Mouse (Mus musculus) gastrocnemius, adult 2 months (tissue): ENCODE measurements around the gene Cntnap2. TPM values are rescaled to one million over a fixed set of nuclear protein-coding genes. Genes with fewer than 3 reads are reported as not detected.
"Not testable (repeated sequence)": the region's sequence is repeated elsewhere in the genome, so short reads cannot be mapped to it uniquely, and the experiment has no call there.

Source experiments
- DNase-seq: peaks from one replicate; pipeline ENCODE4 v3.0.0; 2022
- H3K27ac ChIP-seq: fragments of 200-600 bp; 2 replicates; pipeline ENCODE4 v1.8.1; 2022; ENCODE audit warnings: mild to moderate bottlenecking
- H3K4me3 ChIP-seq: fragments of 200-600 bp; 2 replicates; pipeline ENCODE4 v1.8.1; 2022; ENCODE audit warnings: mild to moderate bottlenecking, moderate library complexity
- CTCF ChIP-seq: fragments of 200-600 bp; IDR thresholded peaks from 2 replicates; pipeline ENCODE4 v1.8.1; 2022; ENCODE audit warnings: antibody characterized with exemption, mild to moderate bottlenecking, moderate library complexity
- intact Hi-C: fragments of 180-260 bp; cut with DNase I; formaldehyde crosslinking; loops from one replicate; pipeline ENCODE4 v1.15.1; 2025
- total RNA-seq, 2 experiments: library from RNA; stranded (reverse); gene quantifications; 2 replicates each; pipeline ENCODE4 v1.2.3; 2021

The Cntnap2 gene
- total RNA-seq, 2 experiments from 2014 or later = 4.8 to 5.7 TPM

- no peak for DNase-seq
These were observed 1443.6 kb downstream of the Cntnap2 start for GRCm38 (mm10) chr6:46502786-46503185.

GRCm38 (mm10) chr6:46512841-46513240 is 1453.7 kb downstream of the Cntnap2 start:
- H3K27ac ChIP-seq = no peak overlapping the region
- no peak for TF ChIP-seq CTCF
- intact Hi-C loops = no loop called here
- DNase-seq = no peak
- H3K4me3 ChIP-seq = no peak overlapping the region

More at GRCm38 (mm10) chr6:46502786-46503185, 1443.6 kb downstream of the Cntnap2 start:
- Histone ChIP-seq H3K27ac (no peak overlapping the region), H3K4me3 (no peak overlapping the region)
- no peak for TF ChIP-seq CTCF
- intact Hi-C loops = no loop called here

GRCm38 (mm10) chr6:46537586-46537985 is 1478.4 kb downstream of the Cntnap2 start:
- H3K27ac ChIP-seq, intact Hi-C loops, DNase-seq, H3K4me3 ChIP-seq: not testable (repeated sequence)

GRCm38 (mm10) chr6:46563470-46563869 is 1504.3 kb downstream of the Cntnap2 start:
- DNase-seq = no peak
- Histone ChIP-seq H3K4me3 (no peak overlapping the region), H3K27ac (no peak overlapping the region)
- no peak for TF ChIP-seq CTCF
- intact Hi-C loops = no loop called here

GRCm38 (mm10) chr6:46575055-46575454 is 1515.9 kb downstream of the Cntnap2 start:
- no peak overlapping the region for H3K4me3 ChIP-seq
- TF ChIP-seq CTCF = no peak
- H3K27ac ChIP-seq = no peak overlapping the region
- DNase-seq = no peak
- intact Hi-C loops = no loop called here

GRCm38 (mm10) chr6:46612365-46612764 is 1553.2 kb downstream of the Cntnap2 start:
- TF ChIP-seq CTCF = no peak
- intact Hi-C loops = no loop called here
- no peak for DNase-seq
- Histone ChIP-seq H3K4me3 (no peak overlapping the region), H3K27ac (no peak overlapping the region)

GRCm38 (mm10) chr6:46612872-46613271 is 1553.7 kb downstream of the Cntnap2 start:
- intact Hi-C loops = no loop called here
- no peak for DNase-seq
- Histone ChIP-seq H3K4me3 (no peak overlapping the region), H3K27ac (no peak overlapping the region)
- TF ChIP-seq CTCF = no peak

GRCm38 (mm10) chr6:46669018-46669417 is 1609.9 kb downstream of the Cntnap2 start:
- intact Hi-C loops = no loop called here
- Histone ChIP-seq H3K4me3 (no peak overlapping the region), H3K27ac (no peak overlapping the region)
- TF ChIP-seq CTCF = no peak
- no peak for DNase-seq

- no peak for TF ChIP-seq CTCF
- intact Hi-C loops = no loop called here
- no peak overlapping the region for H3K4me3 ChIP-seq
- H3K27ac ChIP-seq = no peak overlapping the region
- DNase-seq = no peak
These were observed 1615.9 kb downstream of the Cntnap2 start for GRCm38 (mm10) chr6:46675081-46675480.

- intact Hi-C loops = no loop called here
- TF ChIP-seq CTCF = no peak
- no peak overlapping the region for H3K4me3 ChIP-seq
- no peak for DNase-seq
- H3K27ac ChIP-seq = no peak overlapping the region
These were observed 1616.5 kb downstream of the Cntnap2 start for GRCm38 (mm10) chr6:46675621-46676020.

- no peak for DNase-seq
- intact Hi-C loops = no loop called here
- no peak for TF ChIP-seq CTCF
- no peak overlapping the region for H3K4me3 ChIP-seq
- H3K27ac ChIP-seq = no peak overlapping the region
These were observed 1637.0 kb downstream of the Cntnap2 start for GRCm38 (mm10) chr6:46696187-46696586.

GRCm38 (mm10) chr6:46699343-46699742 is 1640.2 kb downstream of the Cntnap2 start:
- Histone ChIP-seq H3K4me3 (no peak overlapping the region), H3K27ac (no peak overlapping the region)
- TF ChIP-seq CTCF = no peak
- intact Hi-C loops = no loop called here
- no peak for DNase-seq

- intact Hi-C loops = no loop called here
- H3K4me3 ChIP-seq = no peak overlapping the region
- no peak overlapping the region for H3K27ac ChIP-seq
- no peak for TF ChIP-seq CTCF
- no peak for DNase-seq
These were observed 1645.4 kb downstream of the Cntnap2 start for GRCm38 (mm10) chr6:46704293-46705170.

GRCm38 (mm10) chr6:46705926-46706325 is 1646.8 kb downstream of the Cntnap2 start:
- intact Hi-C loops = no loop called here

More at GRCm38 (mm10) chr6:46705926-46706325, 1646.8 kb downstream of the Cntnap2 start:
- DNase-seq = no peak
- no peak for TF ChIP-seq CTCF
- Histone ChIP-seq H3K4me3 (no peak overlapping the region), H3K27ac (no peak overlapping the region)
